Mouse (Mus musculus) c-Kit-positive CD71-positive TER-119-positive erythroid progenitor cells, embryonic 14.5 days (primary cell): Measurements from ENCODE around the gene Tex261.

ENCODE experiments used
- DNase-seq: peaks from one replicate; pipeline ENCODE4 v3.0.0-alpha.2; 2013; ENCODE audit warnings: low spot score

The Tex261 gene

DNA sequence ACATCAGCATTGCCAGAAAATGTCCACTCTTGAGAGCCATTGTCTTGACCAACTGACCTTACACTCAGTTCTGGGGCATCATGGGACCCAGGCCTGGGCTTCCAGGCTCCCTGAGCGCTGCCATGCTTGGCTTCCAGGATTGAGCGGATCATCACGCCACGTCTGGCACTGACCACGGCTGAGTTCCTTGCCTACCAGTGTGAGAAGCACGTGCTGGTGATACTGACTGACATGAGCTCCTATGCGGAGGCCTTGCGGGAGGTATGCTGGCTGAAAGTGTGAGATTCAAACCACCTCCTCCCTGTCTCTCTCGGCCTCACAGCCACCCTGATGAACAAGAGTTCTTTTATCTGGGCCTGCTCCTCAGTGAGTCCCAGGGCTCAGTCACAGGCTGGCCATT, 19.6 kb downstream of the Tex261 start:
- no peak for DNase-seq

DNA sequence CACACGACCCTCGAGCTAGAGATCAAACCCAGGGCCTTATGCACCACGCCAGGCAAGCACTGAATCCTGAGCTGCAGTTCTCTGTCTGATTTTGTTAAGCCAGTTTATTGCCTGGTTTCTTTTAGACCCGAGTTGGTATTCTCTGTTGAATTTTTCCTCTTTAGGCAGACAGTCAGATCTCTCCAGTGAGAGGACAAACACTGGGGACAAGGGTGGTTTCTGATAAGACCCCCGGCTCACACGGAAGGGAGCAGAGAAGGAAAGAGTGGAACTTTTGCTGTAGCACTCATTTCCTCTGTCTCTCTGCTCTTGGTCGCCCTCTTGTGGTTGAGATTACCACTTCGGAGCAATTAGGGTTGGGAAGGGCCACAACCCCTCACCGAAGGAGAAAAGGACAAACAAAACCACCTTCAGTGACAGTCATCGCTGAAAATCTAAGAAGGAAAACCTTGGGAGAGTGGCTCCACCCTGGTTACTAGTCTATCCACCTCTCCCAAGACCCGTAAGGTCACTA, 25.4 kb downstream of the Tex261 start:
- DNase-seq, result peak; percentile 18

DNA sequence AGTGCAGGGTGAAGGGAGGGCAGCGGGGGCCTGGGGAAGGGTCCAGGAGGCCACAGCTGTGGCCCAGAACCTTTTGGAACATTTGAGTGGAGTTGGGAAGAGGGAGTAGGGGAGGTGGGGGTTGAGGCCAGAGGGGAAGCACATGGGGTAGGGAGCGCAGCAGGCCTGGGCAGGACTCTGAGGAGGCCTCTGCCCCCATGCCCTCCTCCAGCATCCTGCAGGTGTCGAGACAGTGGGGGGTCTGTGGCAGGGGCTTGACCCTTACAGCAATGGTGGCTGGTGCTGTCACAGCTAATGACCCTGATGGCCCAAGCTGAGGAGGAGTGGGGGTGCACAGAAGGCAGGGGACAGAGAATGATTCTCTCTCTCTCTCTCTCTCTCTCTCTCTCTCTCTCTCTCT, 26.3 kb downstream of the Tex261 start:
- no peak for DNase-seq

DNA sequence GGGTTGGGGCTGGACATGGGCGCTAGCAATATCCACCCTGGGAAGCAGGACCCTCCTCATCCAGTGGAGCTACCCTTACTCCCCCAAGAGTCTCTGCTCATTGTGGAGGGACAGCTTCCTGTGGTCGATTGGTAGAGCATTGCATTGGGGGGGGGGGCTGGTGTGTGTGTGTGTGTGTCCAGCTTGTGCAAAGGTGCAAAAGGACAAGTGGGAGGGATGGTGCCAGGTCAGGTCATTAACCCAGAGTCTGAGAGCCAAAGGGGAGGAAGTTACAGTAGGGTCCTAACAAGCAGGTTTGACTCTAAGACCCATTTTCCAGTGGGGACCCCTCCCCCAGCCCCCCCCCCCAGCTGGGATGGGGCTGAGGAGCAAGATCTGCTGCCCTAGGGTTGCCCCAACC, 30.1 kb downstream of the Tex261 start:
- DNase-seq, result no peak

DNA sequence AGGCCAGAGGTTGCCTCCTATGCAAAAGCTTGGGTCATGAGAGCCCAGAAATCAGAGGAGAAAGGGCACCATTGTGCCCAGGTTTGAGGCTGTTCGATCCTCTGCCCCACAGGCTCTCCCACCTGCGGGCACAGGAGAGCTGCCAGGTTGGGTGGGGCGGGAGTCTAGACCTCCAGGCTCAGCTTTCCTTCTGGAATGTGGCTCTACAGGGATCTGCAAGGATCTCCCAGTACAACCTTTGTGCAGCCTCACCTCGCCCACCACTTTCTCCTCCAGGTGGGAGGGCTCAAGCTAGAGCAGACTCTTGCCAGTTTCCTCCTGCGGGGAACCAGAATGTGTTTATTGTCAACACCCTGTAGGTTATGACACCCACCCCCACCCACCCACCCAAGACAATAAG, 31.1 kb downstream of the Tex261 start:
- no peak for DNase-seq

DNA sequence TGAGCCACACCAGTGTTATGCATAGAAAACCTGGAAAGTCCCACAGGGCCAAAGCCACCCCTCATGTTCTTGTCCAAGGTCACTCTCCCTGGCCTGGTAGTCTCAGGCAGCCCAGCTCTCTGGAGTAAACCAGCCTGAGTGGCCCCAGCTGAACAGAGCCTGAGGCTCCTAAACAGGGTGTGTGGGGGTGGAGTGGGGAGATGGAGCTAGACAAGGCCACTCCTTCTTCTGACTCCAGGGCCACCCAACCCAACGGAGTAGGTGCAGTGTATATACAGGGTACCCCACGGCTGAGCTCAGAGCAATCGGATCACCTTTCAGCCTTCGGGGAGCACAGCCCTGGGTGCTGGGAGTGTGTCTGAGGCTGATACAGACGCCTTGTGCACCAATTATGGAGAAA, 31.5 kb downstream of the Tex261 start:
- DNase-seq, result no peak

DNA sequence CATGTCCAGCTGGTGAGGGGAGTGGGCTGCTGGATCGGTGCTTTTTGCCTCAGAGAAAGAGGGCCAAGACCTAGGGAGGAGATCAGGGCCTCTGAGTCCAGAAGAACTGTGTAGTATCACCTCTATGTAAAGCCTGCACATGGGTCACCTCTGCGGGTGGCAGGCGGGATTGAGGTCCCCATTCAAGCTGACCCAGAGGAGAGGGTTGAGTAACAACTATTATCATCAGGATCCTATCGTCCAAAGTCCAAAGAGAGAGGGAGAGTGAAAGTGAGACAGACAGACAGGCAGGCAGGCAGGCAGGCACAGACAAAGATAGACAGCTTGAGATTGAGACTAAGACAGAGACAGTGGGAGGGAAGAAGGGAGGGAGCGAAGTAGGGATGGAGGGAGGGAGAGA, 32.4 kb downstream of the Tex261 start:
- no peak for DNase-seq

DNA sequence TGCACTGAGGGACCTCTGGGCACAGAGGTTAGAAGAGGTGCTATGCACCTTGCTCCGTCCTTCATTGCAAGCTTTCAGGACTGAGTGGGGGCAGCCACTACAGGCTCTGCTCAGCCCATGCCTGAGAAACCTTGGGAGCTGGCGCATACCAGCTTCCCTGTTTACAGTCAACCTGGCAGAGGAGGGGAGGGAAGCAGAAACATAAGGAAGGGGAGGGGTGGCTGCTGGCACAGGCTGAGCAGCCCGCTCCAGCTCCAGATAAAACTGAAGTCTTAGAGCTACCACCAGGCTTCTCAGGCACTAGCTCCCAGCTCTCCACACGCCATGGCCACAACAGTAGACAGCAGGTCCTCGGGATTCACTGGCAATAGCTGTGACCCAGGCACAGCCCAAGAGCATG, 32.9 kb downstream of the Tex261 start, which contains the start of gene Atp6v1b1:
TSS of gene Atp6v1b1 (plus strand) at position 230 of the 400 bp plus-strand sequence.
- DNase-seq, result no peak

DNA sequence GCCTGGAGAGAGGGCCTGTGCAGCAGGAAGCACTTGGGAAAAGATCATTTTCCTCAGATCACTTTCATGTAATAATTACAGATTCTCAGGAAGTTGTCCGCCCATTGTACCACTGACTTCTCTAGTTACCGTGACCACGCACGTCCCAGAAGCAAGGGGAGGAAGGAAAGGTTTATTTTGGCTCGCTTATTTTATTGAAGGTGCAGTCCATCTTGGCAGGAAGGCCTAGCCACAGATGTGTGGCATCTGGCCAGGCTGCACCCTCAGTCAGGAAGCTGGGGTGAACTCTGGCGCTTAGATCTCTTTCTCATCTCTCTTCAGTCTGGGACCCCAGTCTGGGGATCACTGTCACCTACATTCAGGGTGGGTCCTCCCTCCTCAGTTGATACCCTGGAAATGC, 37.0 kb downstream of the Tex261 start:
- no peak for DNase-seq

DNA sequence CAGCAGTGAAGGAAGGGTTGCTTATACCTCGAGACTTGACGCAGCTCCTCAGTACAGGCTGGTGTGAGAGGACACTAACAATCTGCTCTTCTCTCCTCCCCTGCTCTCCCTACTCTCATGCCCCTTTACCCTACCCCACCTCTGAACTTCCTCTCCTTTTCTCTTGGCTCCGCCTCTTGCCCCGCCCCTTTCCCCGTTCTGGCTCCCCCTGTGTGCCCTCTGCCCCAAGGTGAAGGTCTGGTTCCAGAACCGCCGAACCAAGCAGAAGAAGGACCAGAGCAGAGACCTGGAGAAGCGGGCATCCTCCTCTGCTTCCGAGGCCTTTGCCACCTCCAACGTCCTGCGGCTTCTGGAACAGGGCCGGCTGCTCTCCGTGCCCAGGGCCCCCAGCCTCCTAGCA, 38.3 kb downstream of the Tex261 start:
- DNase-seq, result no peak

DNA sequence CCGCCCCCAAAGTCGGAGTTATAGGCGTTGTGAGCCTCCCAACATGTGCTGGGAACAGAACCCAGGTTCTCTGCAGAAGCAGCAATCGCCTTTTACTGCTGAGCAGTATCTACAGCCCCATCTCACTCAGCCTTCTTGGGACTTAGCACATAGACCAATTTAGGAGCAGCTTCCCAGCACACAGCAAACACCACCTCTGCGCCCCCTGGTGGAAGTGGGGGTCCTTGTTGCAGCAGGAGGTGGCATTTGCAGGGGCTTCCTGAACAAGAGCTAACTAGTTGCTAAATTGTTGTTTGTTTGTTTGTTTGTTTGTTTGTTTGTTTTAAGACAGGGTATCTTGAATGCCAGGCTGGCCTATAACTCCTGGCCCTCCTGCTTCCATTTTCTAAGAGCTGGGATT, 44.5 kb downstream of the Tex261 start:
- DNase-seq, result peak; percentile 48

DNA sequence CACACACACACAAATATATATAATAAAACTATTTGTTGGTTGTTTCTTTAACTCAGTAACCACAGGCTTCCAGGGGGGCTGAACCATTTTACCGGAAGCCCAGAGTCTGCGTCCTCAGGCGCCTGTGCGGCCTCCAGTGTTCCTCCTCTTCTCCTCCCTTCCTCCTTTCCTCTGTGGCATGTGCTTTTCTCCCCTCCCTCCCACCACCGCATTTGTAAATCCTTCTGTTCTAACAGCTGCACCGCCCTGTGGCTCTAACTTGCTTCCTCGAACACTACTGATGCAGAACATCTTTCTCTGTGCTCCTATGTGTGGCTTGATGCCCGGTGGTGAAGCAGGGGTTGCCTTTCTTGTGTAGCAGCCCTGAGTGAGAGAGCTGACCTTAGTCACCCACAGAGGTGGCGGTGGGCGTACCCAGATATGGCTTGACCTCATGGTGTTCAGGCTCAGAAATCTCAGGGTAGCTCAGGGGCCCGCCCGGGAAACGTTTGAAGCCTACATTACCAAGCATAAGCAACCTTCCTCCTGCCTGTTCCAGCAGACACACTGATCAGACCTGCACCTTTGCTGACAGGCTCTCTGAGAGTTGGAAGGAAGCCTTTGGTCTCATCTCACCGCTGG, 46.2 kb downstream of the Tex261 start:
- DNase-seq, result no peak

DNA sequence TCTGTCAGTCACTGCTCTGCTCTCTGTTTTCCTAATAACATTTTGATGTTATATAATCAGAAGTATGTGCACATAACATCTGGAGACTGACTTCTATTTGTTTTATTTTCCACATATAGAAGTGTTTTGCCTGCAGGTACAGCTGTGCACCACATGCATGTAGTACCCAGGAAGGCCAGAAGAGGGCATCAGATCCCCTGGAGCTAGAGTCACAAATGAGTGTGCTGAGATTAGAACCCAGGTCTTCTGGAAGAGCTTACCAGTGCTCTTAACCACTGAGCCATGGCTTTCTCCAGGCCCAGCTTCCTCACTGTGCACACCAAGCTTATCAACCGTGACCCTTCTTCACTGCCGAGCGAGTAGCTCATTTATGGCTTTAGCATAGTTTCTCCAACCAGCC, 47.1 kb downstream of the Tex261 start:
- DNase-seq, result peak; percentile 29

DNA sequence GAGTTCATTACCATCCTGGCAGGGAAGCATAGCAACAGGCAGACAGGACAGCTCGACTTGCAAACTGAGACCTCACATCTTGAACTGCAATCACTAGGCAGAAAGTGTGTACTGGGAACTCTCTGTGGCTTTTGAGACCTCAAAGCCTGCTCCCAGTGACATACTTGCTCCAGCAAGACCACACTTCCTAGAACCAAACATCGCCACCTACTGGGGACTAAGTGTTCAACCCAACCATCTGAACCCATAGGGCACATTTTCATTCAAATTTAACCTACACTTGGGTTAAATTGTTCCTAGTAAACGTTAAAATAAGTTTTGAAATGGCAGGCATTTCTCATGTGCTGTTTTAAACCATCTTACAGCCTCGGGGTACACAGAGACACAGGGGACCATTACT, 48.4 kb downstream of the Tex261 start:
- DNase-seq, result peak; percentile 7

DNA sequence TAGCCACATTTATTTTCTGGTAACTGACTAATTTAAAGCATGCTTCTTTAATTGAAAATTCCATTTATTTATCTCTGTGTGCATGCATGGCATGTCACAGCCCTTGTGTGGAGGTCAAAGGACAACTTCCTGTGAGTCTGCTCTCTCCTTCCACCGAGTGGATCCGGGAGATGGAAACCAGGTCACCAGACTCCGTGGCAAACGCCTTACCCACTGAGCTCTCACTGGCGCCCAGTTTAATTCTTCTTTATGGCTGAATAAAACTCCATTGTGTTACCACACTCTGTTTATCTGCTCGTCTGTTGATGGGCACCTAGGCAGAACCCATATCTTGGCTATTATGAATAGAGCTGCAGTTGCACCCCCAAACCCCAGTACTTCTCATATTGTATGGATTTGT, 53.1 kb downstream of the Tex261 start:
- DNase-seq, result no peak
